Mouse (Mus musculus): ENCODE results near the gene 4930544D05Rik.

GRCm38 (mm10) chr11:70663101-70663500 is 47.5 kb downstream of the 4930544D05Rik start:
- TF ChIP-seq CTCF (IDR thresholded peaks at IDR 0.05; ENCODE audit: control insufficient read depth, insufficient read depth, insufficient read length) (no peak), USF1 (IDR thresholded peaks at IDR 0.05; ENCODE audit: low read depth) (no peak)
